Mouse (Mus musculus): ENCODE data around the gene Rwdd2a. TPM values are rescaled to one million over a fixed set of nuclear protein-coding genes. Genes with fewer than 3 reads are reported as not detected.
"Not testable (repeated sequence)": the region's sequence is repeated elsewhere in the genome, so short reads cannot be mapped to it uniquely, and the experiment has no call there.

Gene Rwdd2a
- polyA plus RNA-seq, 1 experiment from 2014 or later = 2.3 TPM

DNA sequence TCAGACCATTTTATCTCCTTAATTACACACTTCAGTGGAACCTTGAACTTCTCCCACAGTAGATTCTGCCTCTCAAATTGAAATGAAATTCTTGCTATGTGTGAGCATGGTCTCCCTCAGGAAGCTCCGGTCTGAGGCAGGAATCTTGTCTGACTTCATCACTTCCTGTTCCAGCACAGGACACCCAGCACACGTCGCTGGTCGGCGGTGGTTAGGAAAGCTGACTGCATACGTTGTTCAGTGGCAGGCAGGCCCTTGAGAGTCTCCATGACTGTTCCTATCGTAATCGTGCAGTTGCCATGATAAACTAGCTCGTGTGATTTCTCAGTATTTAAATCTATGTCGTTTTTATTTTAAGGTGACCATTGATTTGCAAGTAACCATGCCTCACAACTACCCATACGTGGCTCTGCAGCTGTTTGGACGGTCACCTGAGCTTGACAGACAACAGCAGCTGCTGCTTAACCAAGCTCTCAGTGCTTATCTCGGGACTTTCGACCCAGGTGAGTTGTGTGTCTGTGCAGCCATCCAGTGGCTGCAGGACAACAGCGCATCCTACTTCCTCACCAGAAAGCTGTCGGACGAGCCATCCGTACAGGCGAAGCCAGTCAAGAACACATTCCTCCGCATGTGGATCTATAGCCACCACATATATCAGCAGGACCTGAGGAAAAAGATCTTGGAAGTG is 2.0 kb downstream of the Rwdd2a start:
- Histone ChIP-seq H3K36me3 (replicated peaks; ENCODE audit: control insufficient read depth, insufficient read depth, low read depth, low read length) (no peaks in the 10 kb centered on the region; the same call in 1 of the 2 replicates), H3K9ac (replicated peaks; ENCODE audit: low read length) (no peak overlapping the region), H3K9me3 (replicated peaks; ENCODE audit: control insufficient read depth, low read length) (no peaks in the 10 kb centered on the region), H3K27me3 (ENCODE audit: control insufficient read depth, insufficient read depth, low read length) (no peaks in the 10 kb centered on the region), H3K27ac (replicated peaks; ENCODE audit: low read depth, low read length) (no peak overlapping the region), H3K4me1 (ENCODE audit: control insufficient read depth, insufficient read depth, low read length) (no peaks in the 10 kb centered on the region), H3K4me3 (ENCODE audit: low read depth, low read length) (no peak overlapping the region), H3K4me2 (ENCODE audit: low read depth, low read length) (no peak overlapping the region)
- 79% methylated on average over 20 of the region's 20 CpGs for WGBS
- ATAC-seq (replicated peaks; ENCODE audit: insufficient number of reproducible peaks, low FRiP score, low TSS enrichment, low read depth) (no peak), DNase-seq (ENCODE audit: low spot score) (no peak)

DNA sequence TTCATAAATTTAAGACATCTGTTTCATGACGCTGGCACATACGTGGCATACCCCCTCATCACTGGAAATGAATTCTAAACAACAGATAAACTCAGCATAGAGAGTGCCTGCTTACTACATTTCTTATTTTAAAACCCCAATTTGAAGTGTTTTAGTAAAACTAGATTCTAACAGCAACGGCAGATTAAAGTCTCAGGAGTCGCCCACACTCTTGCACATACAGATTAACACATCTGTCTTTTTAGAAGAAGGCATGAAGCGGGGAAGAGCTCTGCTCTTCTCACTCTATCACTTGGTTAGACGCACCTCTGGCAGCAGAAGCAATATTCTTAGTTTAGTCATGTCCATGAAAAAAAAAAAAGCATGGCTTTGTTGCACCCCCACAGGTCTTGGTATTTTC is 3.4 kb downstream of the Rwdd2a start:
- no peaks in the 10 kb centered on the region for H3K36me3 ChIP-seq (replicated peaks; ENCODE audit: control insufficient read depth, insufficient read depth, low read depth, low read length)
- no peaks in the 10 kb centered on the region for H3K9me3 ChIP-seq (replicated peaks; ENCODE audit: control insufficient read depth, low read length)
- no peaks in the 10 kb centered on the region for H3K4me1 ChIP-seq (ENCODE audit: control insufficient read depth, insufficient read depth, low read length)
- H3K4me3 ChIP-seq (ENCODE audit: low read depth, low read length) = no peak overlapping the region
- no peaks in the 10 kb centered on the region for H3K27me3 ChIP-seq (ENCODE audit: control insufficient read depth, insufficient read depth, low read length)
- H3K27ac ChIP-seq (replicated peaks; ENCODE audit: low read depth, low read length) = no peak overlapping the region
- H3K9ac ChIP-seq (replicated peaks; ENCODE audit: low read length) = no peak overlapping the region
- DNase-seq (ENCODE audit: low spot score) (no peak), ATAC-seq (replicated peaks; ENCODE audit: insufficient number of reproducible peaks, low FRiP score, low TSS enrichment, low read depth) (no peak)
- WGBS = 88% methylated on average over 6 of the region's 6 CpGs
- H3K4me2 ChIP-seq (ENCODE audit: low read depth, low read length) = no peak overlapping the region

DNA sequence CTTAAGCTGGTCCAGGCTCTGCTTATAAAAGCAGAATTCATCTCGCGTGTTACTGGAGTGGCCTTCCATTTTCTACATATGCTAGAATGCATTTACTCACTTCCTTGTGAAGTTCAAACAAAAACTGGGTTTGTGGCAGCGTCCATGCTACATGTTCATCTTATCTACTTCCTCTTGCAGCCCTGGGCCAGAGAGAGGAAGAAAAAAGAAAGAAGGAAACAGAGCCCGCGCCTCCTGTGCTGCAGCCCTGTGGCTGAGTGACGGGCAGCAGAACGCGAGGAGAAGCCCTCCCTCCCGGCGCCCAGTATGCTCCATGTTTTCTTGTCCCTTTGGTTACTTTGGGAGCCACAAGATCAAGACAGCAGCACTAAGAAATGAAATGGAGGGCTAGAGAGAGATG is 7.9 kb downstream of the Rwdd2a start:
- Histone ChIP-seq H3K9ac (replicated peaks; ENCODE audit: low read length) (no peak overlapping the region), H3K9me3 (replicated peaks; ENCODE audit: control insufficient read depth, low read length) (no peaks in the 10 kb centered on the region), H3K27ac (replicated peaks; ENCODE audit: low read depth, low read length) (no peak overlapping the region), H3K36me3 (replicated peaks; ENCODE audit: control insufficient read depth, insufficient read depth, low read depth, low read length) (no peaks in the 10 kb centered on the region), H3K4me1 (ENCODE audit: control insufficient read depth, insufficient read depth, low read length) (no peaks in the 10 kb centered on the region), H3K27me3 (ENCODE audit: control insufficient read depth, insufficient read depth, low read length) (no peaks in the 10 kb centered on the region), H3K4me3 (ENCODE audit: low read depth, low read length) (no peak overlapping the region), H3K4me2 (ENCODE audit: low read depth, low read length) (no peak overlapping the region)
- ATAC-seq (replicated peaks; ENCODE audit: insufficient number of reproducible peaks, low FRiP score, low TSS enrichment, low read depth) = no peak
- no peak for DNase-seq (ENCODE audit: low spot score)
- WGBS = 91% methylated on average over 10 of the region's 10 CpGs

DNA sequence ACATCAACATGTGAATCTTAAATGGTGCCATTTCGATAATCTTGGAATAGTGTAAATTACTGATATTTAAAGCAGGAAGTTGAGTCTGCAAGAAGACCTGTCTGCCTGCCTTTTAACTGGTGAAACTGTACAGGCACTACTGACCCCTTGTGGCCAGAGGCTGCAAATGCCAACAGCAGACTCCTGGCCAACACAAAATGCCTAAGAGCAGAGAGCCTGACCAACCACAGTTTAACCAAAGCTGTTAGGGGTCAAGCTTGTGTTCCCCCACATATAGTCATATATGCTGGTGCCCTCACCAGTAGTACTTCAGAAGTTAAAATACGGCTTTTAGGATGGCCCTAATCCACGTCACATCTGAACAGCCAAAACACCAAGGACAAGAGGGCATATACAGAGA is 11.9 kb downstream of the Rwdd2a start:
- no peak overlapping the region for H3K4me3 ChIP-seq (ENCODE audit: low read depth, low read length)
- H3K36me3 ChIP-seq (replicated peaks; ENCODE audit: control insufficient read depth, insufficient read depth, low read depth, low read length) = no peaks in the 10 kb centered on the region
- no peaks in the 10 kb centered on the region for H3K4me1 ChIP-seq (ENCODE audit: control insufficient read depth, insufficient read depth, low read length)
- no peak overlapping the region for H3K27ac ChIP-seq (replicated peaks; ENCODE audit: low read depth, low read length)
- DNase-seq (ENCODE audit: low spot score) (peak; percentile 82), ATAC-seq (replicated peaks; ENCODE audit: insufficient number of reproducible peaks, low FRiP score, low TSS enrichment, low read depth) (no peak)
- no peak overlapping the region for H3K4me2 ChIP-seq (ENCODE audit: low read depth, low read length)
- H3K27me3 ChIP-seq (ENCODE audit: control insufficient read depth, insufficient read depth, low read length) = no peaks in the 10 kb centered on the region
- no peaks in the 10 kb centered on the region for H3K9me3 ChIP-seq (replicated peaks; ENCODE audit: control insufficient read depth, low read length)
- WGBS = 50% methylated on average over 3 of the region's 3 CpGs
- H3K9ac ChIP-seq (replicated peaks; ENCODE audit: low read length) = no peak overlapping the region

DNA sequence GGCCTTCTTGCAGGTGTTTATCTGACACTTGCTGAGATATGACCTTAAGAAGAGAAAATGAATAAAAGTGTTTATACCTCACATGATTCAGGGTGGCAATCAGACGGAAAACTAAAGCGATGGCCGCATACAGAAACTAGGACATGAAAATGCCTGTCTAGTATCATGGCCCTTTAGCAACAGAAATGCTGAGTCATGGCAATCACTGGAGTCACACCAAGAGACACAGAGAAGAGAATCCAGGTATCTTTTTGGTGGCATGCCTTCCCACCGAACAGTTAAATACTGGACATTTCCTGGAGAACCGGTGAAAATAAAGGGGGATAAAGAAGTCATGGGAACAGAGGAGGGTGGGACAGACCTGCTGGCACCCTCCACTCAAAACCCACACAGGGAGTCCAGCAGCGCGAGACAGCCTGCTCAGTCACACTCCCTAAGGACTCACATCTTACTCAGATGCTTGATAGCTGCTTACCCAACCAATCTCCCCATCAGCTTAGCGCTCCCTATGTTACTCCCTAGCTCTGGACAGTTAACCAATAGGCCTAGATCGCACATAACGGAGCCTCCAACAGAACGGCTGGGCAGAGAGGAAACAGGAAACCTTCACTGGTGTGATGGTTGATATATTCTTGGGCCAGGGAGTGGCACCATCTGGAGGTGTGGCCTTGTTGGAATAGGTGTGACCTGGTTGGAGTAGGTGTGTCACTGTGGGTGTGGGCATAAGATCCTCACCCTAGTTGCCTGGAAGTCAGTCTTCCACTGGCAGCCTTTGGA is 15.4 kb downstream of the Rwdd2a start:
- no peak for DNase-seq (ENCODE audit: low spot score)
- no peak for ATAC-seq (replicated peaks; ENCODE audit: insufficient number of reproducible peaks, low FRiP score, low TSS enrichment, low read depth)
- 92% methylated on average over 11 of the region's 11 CpGs for WGBS
- Histone ChIP-seq H3K27me3 (ENCODE audit: control insufficient read depth, insufficient read depth, low read length) (no peaks in the 10 kb centered on the region), H3K4me3 (ENCODE audit: low read depth, low read length) (no peak overlapping the region), H3K9me3 (replicated peaks; ENCODE audit: control insufficient read depth, low read length) (no peaks in the 10 kb centered on the region), H3K4me2 (ENCODE audit: low read depth, low read length) (no peak overlapping the region), H3K4me1 (ENCODE audit: control insufficient read depth, insufficient read depth, low read length) (no peaks in the 10 kb centered on the region), H3K36me3 (replicated peaks; ENCODE audit: control insufficient read depth, insufficient read depth, low read depth, low read length) (no peaks in the 10 kb centered on the region), H3K27ac (replicated peaks; ENCODE audit: low read depth, low read length) (no peak overlapping the region), H3K9ac (replicated peaks; ENCODE audit: low read length) (no peak overlapping the region)

DNA sequence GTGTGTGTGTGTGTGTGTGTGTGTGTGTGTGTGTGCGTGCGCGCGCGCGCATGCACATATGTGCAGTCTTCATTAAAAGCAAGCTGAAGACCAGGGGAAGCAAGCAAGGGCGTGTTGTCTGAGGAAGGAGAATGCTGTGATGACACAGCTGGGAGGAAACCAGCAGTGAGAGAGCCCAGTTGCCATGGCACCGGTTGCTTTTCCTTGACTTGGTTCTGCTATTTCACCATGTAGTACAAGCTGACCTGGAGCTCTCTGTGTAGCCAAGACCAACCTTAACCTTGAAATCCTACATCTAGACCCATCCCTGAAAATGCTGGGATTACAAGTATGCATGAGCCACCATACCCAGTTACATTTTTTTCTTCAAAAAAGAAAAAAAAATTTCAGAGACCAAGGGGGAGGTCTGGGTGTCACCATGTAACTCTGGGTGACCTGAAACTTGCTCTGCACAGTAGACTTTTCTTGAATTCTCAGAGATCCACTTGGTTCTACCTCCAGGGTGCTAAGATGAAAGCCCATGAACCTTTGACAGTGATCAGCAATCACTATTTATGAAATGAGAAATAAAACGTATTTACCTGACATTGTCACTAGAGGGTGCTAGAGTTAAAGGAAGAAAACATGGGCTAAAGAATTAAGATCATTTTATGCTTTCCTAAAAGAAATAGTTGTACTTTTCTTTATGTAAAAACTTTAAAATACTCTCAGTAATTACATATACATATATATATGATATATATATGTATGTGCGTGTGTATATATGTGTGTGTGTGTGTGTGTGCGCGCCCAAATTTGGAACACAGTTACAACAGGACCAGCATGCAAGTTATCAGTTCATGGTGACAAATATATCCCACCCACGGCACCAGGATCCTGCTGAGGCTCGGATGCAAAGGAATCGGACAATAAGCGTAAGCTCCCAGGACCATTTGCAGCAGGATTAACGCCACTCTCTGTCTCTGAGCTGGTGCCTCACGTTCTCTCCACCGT is 21.2 kb downstream of the Rwdd2a start:
- Histone ChIP-seq H3K27ac (replicated peaks; ENCODE audit: low read depth, low read length) (no peak overlapping the region), H3K27me3 (ENCODE audit: control insufficient read depth, insufficient read depth, low read length) (no peaks in the 10 kb centered on the region), H3K4me2 (ENCODE audit: low read depth, low read length) (no peak overlapping the region), H3K4me1 (ENCODE audit: control insufficient read depth, insufficient read depth, low read length) (no peaks in the 10 kb centered on the region), H3K9me3 (replicated peaks; ENCODE audit: control insufficient read depth, low read length) (no peaks in the 10 kb centered on the region), H3K4me3 (ENCODE audit: low read depth, low read length) (no peak overlapping the region), H3K9ac (replicated peaks; ENCODE audit: low read length) (no peak overlapping the region), H3K36me3 (replicated peaks; ENCODE audit: control insufficient read depth, insufficient read depth, low read depth, low read length) (no peaks in the 10 kb centered on the region)
- 77% methylated on average over 19 of the region's 19 CpGs for WGBS
- DNase-seq (ENCODE audit: low spot score) (peak; percentile 63), ATAC-seq (replicated peaks; ENCODE audit: insufficient number of reproducible peaks, low FRiP score, low TSS enrichment, low read depth) (no peak)

DNA sequence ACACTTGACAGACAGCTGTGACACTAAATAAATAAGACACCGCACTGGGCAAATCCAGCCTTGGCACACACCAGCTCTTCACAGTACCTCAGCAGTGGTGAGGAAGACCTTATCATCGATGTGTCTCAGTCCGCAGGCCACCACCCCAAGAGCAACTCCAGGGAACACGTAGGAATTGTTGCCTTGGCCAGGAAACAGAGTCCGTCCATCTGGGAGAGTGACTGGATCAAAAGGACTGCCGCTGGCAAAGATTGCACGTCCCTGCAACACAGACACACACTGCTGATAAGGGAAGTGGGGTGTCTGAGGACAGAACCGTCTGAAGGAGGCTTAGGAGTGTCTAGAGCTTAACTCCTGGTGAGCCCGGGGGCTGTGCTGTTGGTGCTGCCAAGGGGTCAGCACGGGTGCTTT is 22.6 kb downstream of the Rwdd2a start:
- H3K9me3 ChIP-seq (replicated peaks; ENCODE audit: control insufficient read depth, low read length); H3K27ac ChIP-seq (replicated peaks; ENCODE audit: low read depth, low read length); H3K9ac ChIP-seq (replicated peaks; ENCODE audit: low read length); H3K4me2 ChIP-seq (ENCODE audit: low read depth, low read length); DNase-seq (ENCODE audit: low spot score); H3K4me1 ChIP-seq (ENCODE audit: control insufficient read depth, insufficient read depth, low read length); H3K4me3 ChIP-seq (ENCODE audit: low read depth, low read length); H3K27me3 ChIP-seq (ENCODE audit: control insufficient read depth, insufficient read depth, low read length); ATAC-seq (replicated peaks; ENCODE audit: insufficient number of reproducible peaks, low FRiP score, low TSS enrichment, low read depth); H3K36me3 ChIP-seq (replicated peaks; ENCODE audit: control insufficient read depth, insufficient read depth, low read depth, low read length): not testable (repeated sequence)
- WGBS = 83% methylated on average over 10 of the region's 10 CpGs
